Mouse (Mus musculus) hindbrain, embryonic 15.5 days (tissue): ENCODE results near the gene Bcl6b. TPM values are rescaled to one million over a fixed set of nuclear protein-coding genes. Genes with fewer than 3 reads are reported as not detected.

Experiments used
- ATAC-seq: fragments of 200-750 bp; cut with Nextera tagmentation; 2 replicates; pipeline ENCODE4 v1.8.0; 2017; ENCODE audit warnings: low read depth, moderate number of reproducible peaks, moderate TSS enrichment; ENCODE audit not compliant: low FRiP score
- H3K27ac ChIP-seq: fragments of 300-500 bp; sonication (generic); replicated peaks from 2 replicates; pipeline ENCODE4 v1.5.1; 2015; ENCODE audit warnings: mild to moderate bottlenecking, inconsistent platforms
- H3K27me3 ChIP-seq: fragments of 300-500 bp; sonication (generic); 2 replicates; pipeline ENCODE4 v1.6.1; 2015; ENCODE audit warnings: control low read depth, inconsistent platforms
- H3K36me3 ChIP-seq: fragments of 300-500 bp; sonication (generic); 2 replicates; pipeline ENCODE4 v1.6.1; 2015; ENCODE audit warnings: control low read depth, inconsistent platforms
- H3K4me1 ChIP-seq: fragments of 300-500 bp; sonication (generic); replicated peaks from 2 replicates; pipeline ENCODE4 v1.6.1; 2015; ENCODE audit warnings: control low read depth, inconsistent platforms
- H3K4me2 ChIP-seq: fragments of 300-500 bp; sonication (generic); 2 replicates; pipeline ENCODE4 v1.6.1; 2015; ENCODE audit warnings: moderate library complexity, mild to moderate bottlenecking, inconsistent platforms
- H3K4me3 ChIP-seq: fragments of 300-500 bp; sonication (generic); 2 replicates; pipeline ENCODE4 v1.5.1; 2015; ENCODE audit warnings: mild to moderate bottlenecking, inconsistent platforms
- H3K9ac ChIP-seq: fragments of 300-500 bp; sonication (generic); 2 replicates; pipeline ENCODE4 v1.6.1; 2015; ENCODE audit warnings: inconsistent platforms
- H3K9me3 ChIP-seq: fragments of 300-500 bp; sonication (generic); 2 replicates; pipeline ENCODE4 v1.6.1; 2016; ENCODE audit warnings: control low read depth, inconsistent platforms
- WGBS: fragments of 180-500 bp; shearing (Covaris S2); methylation state at CpG from one replicate; pipeline ENCODE4 v1.1.7; 2015; 5-methylcytosine and 5-hydroxymethylcytosine counted together
- microRNA counts: library from miRNA; unstranded; fragments of <30 nt; microRNA quantifications from one replicate; lab custom pipeline; 2016
- microRNA-seq: library from miRNA; unstranded; fragments of <30 nt; microRNA quantifications from one replicate; pipeline ENCODE4, GENCODE M21; 2016
- polyA plus RNA-seq: library from polyadenylated mRNA; unstranded; fragments of >200 nt; fragmentation: Nextera tagmentation; extraction: Ambion mirVana; gene quantifications from 2 replicates; pipeline ENCODE4 v1.2.1, GENCODE M21; 2015

The Bcl6b gene
- polyA plus RNA-seq, 1 experiment from 2014 or later, result 5.5 TPM

- WGBS, result 79% methylated on average over 7 of the region's 7 CpGs
Measured at GRCm38 (mm10) chr11:70185120-70185519, 44.5 kb downstream of the Bcl6b start.

GRCm38 (mm10) chr11:70180496-70180895, 49.1 kb downstream of the Bcl6b start:
- 97% methylated on average over 4 of the region's 4 CpGs for WGBS
- no peak overlapping the region for H3K4me2 ChIP-seq
- H3K9ac ChIP-seq, result no peak overlapping the region

More at GRCm38 (mm10) chr11:70185120-70185519, 44.5 kb downstream of the Bcl6b start:
- H3K4me2 ChIP-seq, result no peak overlapping the region
- H3K4me3 ChIP-seq, result no peak overlapping the region
- no peaks in the 10 kb centered on the region for H3K27me3 ChIP-seq
- H3K36me3 ChIP-seq, result no peaks in the 10 kb centered on the region
- H3K9ac ChIP-seq, result no peak overlapping the region
- H3K9me3 ChIP-seq, result no peaks in the 10 kb centered on the region
- H3K27ac ChIP-seq, result no peak overlapping the region
- H3K4me1 ChIP-seq, result no peaks in the 10 kb centered on the region
- no peak for ATAC-seq

GRCm38 (mm10) chr11:70179401-70179800, 50.2 kb downstream of the Bcl6b start:
- no peaks in the 10 kb centered on the region for H3K27me3 ChIP-seq
- H3K9me3 ChIP-seq, result 0 out of 2 replicates have a peak, but pooled peaks cover 3% of the 10 kb centered on the region
- 0 out of 2 replicates have a peak, but pooled peaks cover 5% of the 10 kb centered on the region for H3K4me1 ChIP-seq
- H3K27ac ChIP-seq, result no peak overlapping the region
- no peak overlapping the region for H3K9ac ChIP-seq
- no peak overlapping the region for H3K4me3 ChIP-seq
- H3K36me3 ChIP-seq, result no peaks in the 10 kb centered on the region
- WGBS, result 37% methylated on average over 14 of the region's 14 CpGs
- H3K4me2 ChIP-seq, result peak overlapping the region; percentile 3; the same call in 1 of the 2 replicates
- ATAC-seq, result no peak

More at GRCm38 (mm10) chr11:70180496-70180895, 49.1 kb downstream of the Bcl6b start:
- H3K9me3 ChIP-seq, result 0 out of 2 replicates have a peak, but pooled peaks cover 3% of the 10 kb centered on the region
- no peak overlapping the region for H3K4me3 ChIP-seq
- ATAC-seq, result no peak
- no peak overlapping the region for H3K27ac ChIP-seq
- H3K4me1 ChIP-seq, result 0 out of 2 replicates have a peak, but pooled peaks cover 5% of the 10 kb centered on the region
- H3K27me3 ChIP-seq, result no peaks in the 10 kb centered on the region
- no peaks in the 10 kb centered on the region for H3K36me3 ChIP-seq

GRCm38 (mm10) chr11:70178756-70179155, 50.8 kb downstream of the Bcl6b start:
- ATAC-seq, result no peak
- H3K27ac ChIP-seq, result no peak overlapping the region
- H3K27me3 ChIP-seq, result no peaks in the 10 kb centered on the region
- H3K4me2 ChIP-seq, result no peak overlapping the region
- H3K9me3 ChIP-seq, result 0 out of 2 replicates have a peak, but pooled peaks cover 3% of the 10 kb centered on the region
- no peak overlapping the region for H3K9ac ChIP-seq
- no peak overlapping the region for H3K4me3 ChIP-seq
- 81% methylated on average over 11 of the region's 11 CpGs for WGBS
- H3K4me1 ChIP-seq, result 0 out of 2 replicates have a peak, but pooled peaks cover 5% of the 10 kb centered on the region
- H3K36me3 ChIP-seq, result no peaks in the 10 kb centered on the region

GRCm38 (mm10) chr11:70178311-70178710, 51.3 kb downstream of the Bcl6b start:
- ATAC-seq, result no peak
- H3K4me3 ChIP-seq, result no peak overlapping the region
- no peak overlapping the region for H3K4me2 ChIP-seq
- no peaks in the 10 kb centered on the region for H3K36me3 ChIP-seq
- H3K27me3 ChIP-seq, result no peaks in the 10 kb centered on the region
- 0 out of 2 replicates have a peak, but pooled peaks cover 5% of the 10 kb centered on the region for H3K4me1 ChIP-seq
- H3K9ac ChIP-seq, result no peak overlapping the region
- no peak overlapping the region for H3K27ac ChIP-seq
- WGBS, result 91% methylated on average over 11 of the region's 11 CpGs
- 0 out of 2 replicates have a peak, but pooled peaks cover 3% of the 10 kb centered on the region for H3K9me3 ChIP-seq

GRCm38 (mm10) chr11:70177647-70178046, 52.0 kb downstream of the Bcl6b start:
- ATAC-seq, result no peak
- H3K9ac ChIP-seq, result no peak overlapping the region
- H3K4me3 ChIP-seq, result no peak overlapping the region
- H3K27me3 ChIP-seq, result no peaks in the 10 kb centered on the region
- H3K9me3 ChIP-seq, result 0 out of 2 replicates have a peak, but pooled peaks cover 3% of the 10 kb centered on the region
- no peak overlapping the region for H3K4me2 ChIP-seq
- H3K4me1 ChIP-seq, result 0 out of 2 replicates have a peak, but pooled peaks cover 5% of the 10 kb centered on the region
- H3K27ac ChIP-seq, result no peak overlapping the region
- WGBS, result 75% methylated on average over 8 of the region's 8 CpGs
- H3K36me3 ChIP-seq, result no peaks in the 10 kb centered on the region

GRCm38 (mm10) chr11:70174491-70174890, 55.1 kb downstream of the Bcl6b start:
- Histone ChIP-seq H3K27ac (no peak overlapping the region), H3K4me1 (0 out of 2 replicates have a peak, but pooled peaks cover 5% of the 10 kb centered on the region), H3K4me2 (no peak overlapping the region), H3K9me3 (0 out of 2 replicates have a peak, but pooled peaks cover 3% of the 10 kb centered on the region), H3K9ac (no peak overlapping the region), H3K36me3 (no peaks in the 10 kb centered on the region), H3K4me3 (no peak overlapping the region), H3K27me3 (no peaks in the 10 kb centered on the region)
- WGBS, result 82% methylated on average over 4 of the region's 4 CpGs
- ATAC-seq, result no peak

MicroRNAs within 50 kb of the gene (microRNA counts, 519-probe panel; counts per million panel counts)
- microRNA mmu-miR-195 (lab: Ali Mortazavi, UCI), result not detected
- microRNA mmu-miR-497 (lab: Ali Mortazavi, UCI), result 2,211 counts per million, percentile 26 among the panel's probes with 10 or more counts

Small RNA genes within 50 kb of the gene (microRNA-seq; reads per million reads assigned to microRNA genes)
- 353 reads per million, percentile 67 among the genes with 10 or more reads in this experiment for gene Mir195a
- gene Mir497, result not detected
- not detected for gene Mir497b

Other genes starting within 250 kb of the Bcl6b start
- 23.5 and 27.1 TPM in 2 replicates for gene Ctdnep1, start 248.6 kb downstream of the Bcl6b start, polyA plus RNA-seq
- 163 and 174 TPM in 2 replicates for gene Elp5, start 247.3 kb downstream of the Bcl6b start, polyA plus RNA-seq
- gene Gabarap, start 238.7 kb downstream of the Bcl6b start, polyA plus RNA-seq, result 561 and 571 TPM in 2 replicates
- gene Phf23, start 234.0 kb downstream of the Bcl6b start, polyA plus RNA-seq, result 56.1 and 62.2 TPM in 2 replicates
- 26.4 and 28.7 TPM in 2 replicates for gene Dvl2, start 229.2 kb downstream of the Bcl6b start, polyA plus RNA-seq
- 58.0 and 62.2 TPM in 2 replicates for gene Acadvl, start 214.4 kb downstream of the Bcl6b start, polyA plus RNA-seq
- 23.8 and 24.1 TPM in 2 replicates for gene Dlg4, start 212.9 kb downstream of the Bcl6b start, polyA plus RNA-seq
- gene Asgr1, start 175.7 kb downstream of the Bcl6b start, polyA plus RNA-seq, result 2.8 and 4.7 TPM in 2 replicates
- not detected in 2 replicates for gene Asgr2, start 137.2 kb downstream of the Bcl6b start, polyA plus RNA-seq
- gene Mgl2, start 99.5 kb downstream of the Bcl6b start, polyA plus RNA-seq, result 1.4 and 1.6 TPM in 2 replicates
- 0.64 and 1.3 TPM in 2 replicates for gene Clec10a, start 73.6 kb downstream of the Bcl6b start, polyA plus RNA-seq
- 7.6 and 8.1 TPM in 2 replicates for gene Slc16a11, start 17.0 kb downstream of the Bcl6b start, polyA plus RNA-seq
- gene Slc16a13, start 8.7 kb downstream of the Bcl6b start, polyA plus RNA-seq, result 14.3 and 16.5 TPM in 2 replicates
- 168 and 175 TPM in 2 replicates for gene 0610010K14Rik, start 8.1 kb upstream of the Bcl6b start, polyA plus RNA-seq
- gene Gm21988, start 10.0 kb upstream of the Bcl6b start, polyA plus RNA-seq, result 13.7 TPM in 2 replicates
- 394 and 408 TPM in 2 replicates for gene Rnasek, start 10.0 kb upstream of the Bcl6b start, polyA plus RNA-seq
- gene Alox12, start 25.6 kb upstream of the Bcl6b start, polyA plus RNA-seq, result 1.2 and 1.7 TPM in 2 replicates
- 0.08 TPM in 1 of 2 replicates, not detected in the other for gene Alox12e, start 92.8 kb upstream of the Bcl6b start, polyA plus RNA-seq
- gene Alox15, start 122.2 kb upstream of the Bcl6b start, polyA plus RNA-seq, result not detected in 2 replicates
- 30.7 and 33.6 TPM in 2 replicates for gene Pelp1, start 180.2 kb upstream of the Bcl6b start, polyA plus RNA-seq
- gene Arrb2, start 202.8 kb upstream of the Bcl6b start, polyA plus RNA-seq, result 50.3 and 57.5 TPM in 2 replicates
- 45.6 and 49.2 TPM in 2 replicates for gene Med11, start 222.1 kb upstream of the Bcl6b start, polyA plus RNA-seq
- 0.77 and 0.90 TPM in 2 replicates for gene Zmynd15, start 229.6 kb upstream of the Bcl6b start, polyA plus RNA-seq
- 5.2 and 6.1 TPM in 2 replicates for gene Cxcl16, start 230.2 kb upstream of the Bcl6b start, polyA plus RNA-seq